Mouse (Mus musculus) liver, adult 2 months (tissue): ENCODE data around the gene Pbx4.

ENCODE experiments used
- CTCF ChIP-seq: fragments of 200-500 bp; IDR thresholded peaks from 2 replicates; pipeline ENCODE4 v1.5.1; 2011; ENCODE audit warnings: low read depth, low read length, control low read depth
- POLR2A ChIP-seq: fragments of 200-500 bp; IDR thresholded peaks from 2 replicates; pipeline ENCODE4 v1.6.1; 2011; ENCODE audit warnings: low read length, control low read depth; ENCODE audit not compliant: insufficient read depth; ENCODE audit errors: extremely low read depth

- TF ChIP-seq CTCF (no peak), POLR2A (no peak)
Observed at GRCm38 (mm10) chr8:69900895-69901451, 68.7 kb downstream of the Pbx4 start.
